Mouse (Mus musculus) layer of hippocampus, postnatal 14 days (tissue): ENCODE results near the gene Drg1. TPM values are rescaled to one million over a fixed set of nuclear protein-coding genes. Genes with fewer than 3 reads are reported as not detected.

Experiments used
- DNase-seq, 2 experiments: peaks; one replicate each; pipeline ENCODE4 v3.0.0; 2021 to 2022; ENCODE audit warnings: low spot score in 2 of 2, mixed read lengths in 1 of 2
- total RNA-seq, 2 experiments: library from RNA; stranded (reverse); gene quantifications; 2 replicates each; pipeline ENCODE4 v1.2.3; 2021

Drg1 gene
- total RNA-seq, 2 experiments from 2014 or later, result 89.8 to 103 TPM

- peak; percentile 58 to 68 for DNase-seq
Observed at GRCm38 (mm10) chr11:3290640-3291310, 24.6 kb upstream of the Drg1 start.

- peak; percentile 88 to 95 for DNase-seq
Observed at GRCm38 (mm10) chr11:3289803-3290639, 23.8 kb upstream of the Drg1 start.

DNA sequence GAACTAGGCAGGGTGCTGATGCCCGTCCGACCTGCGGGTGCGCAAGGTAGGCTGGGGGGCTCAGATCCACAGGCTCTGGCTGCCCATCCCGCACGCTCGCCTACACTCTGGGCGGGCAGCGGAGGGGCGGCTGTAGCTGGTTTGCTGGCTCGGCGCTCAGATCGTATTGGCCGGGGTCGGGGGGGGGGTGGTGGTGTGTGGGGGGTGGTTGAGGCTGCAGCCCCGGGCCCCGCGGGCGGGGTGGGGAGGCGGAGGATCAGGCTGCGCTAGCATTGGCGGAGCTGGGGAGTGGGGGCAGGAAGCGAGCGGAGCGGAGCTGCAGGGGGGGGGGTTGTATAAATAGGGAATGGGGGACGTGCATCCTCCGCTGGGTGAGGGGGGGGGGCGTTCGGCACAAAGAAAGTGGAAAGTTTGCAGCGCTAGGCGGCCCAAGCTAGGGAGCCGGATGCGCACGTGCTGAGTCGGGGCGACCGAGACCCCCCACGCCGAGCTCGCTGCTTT, 23.1 kb upstream of the Drg1 start:
- peak; percentile 74 to 85 for DNase-seq

DNA sequence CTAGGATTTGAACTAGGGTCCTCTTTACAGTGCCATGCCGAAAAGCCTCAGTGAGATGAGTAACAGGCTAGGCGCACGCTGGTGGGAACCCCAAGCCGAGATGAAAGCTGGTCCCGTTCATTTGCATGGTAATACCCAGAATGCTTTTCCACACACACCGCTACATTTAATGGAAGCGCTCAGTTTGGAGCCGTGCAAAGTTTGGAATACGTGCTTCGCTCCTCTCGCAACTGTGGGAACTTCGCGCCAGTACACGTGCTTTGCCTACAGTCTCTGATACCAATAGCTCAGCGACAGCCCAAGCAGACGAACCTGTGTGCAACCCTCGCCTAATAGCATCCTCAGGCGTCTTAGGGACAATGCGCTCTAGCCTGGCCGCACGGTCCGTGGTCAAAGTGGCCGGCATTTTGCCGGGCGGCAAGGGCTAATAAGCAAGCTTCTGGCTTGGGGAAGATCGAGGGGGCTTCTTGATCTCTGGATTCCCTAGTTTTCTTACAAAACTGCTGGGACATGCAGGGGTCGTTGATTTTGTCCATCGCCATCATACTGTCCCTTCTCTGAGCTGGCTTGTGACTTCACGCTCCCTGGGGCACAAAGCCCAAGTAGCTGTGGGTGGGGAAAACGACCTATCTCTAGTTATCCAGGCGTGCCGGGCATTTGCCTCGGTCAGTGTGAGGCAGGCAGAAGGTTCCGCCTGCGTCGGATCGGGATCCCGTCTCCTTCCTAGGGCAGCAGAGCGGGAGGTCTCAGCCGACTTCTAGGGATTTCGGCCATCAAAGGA, 22.5 kb upstream of the Drg1 start, which contains the start of gene Patz1:
Patz1 (plus strand) TSS at position 354 of the 781 bp plus-strand sequence.
- DNase-seq, result peak; percentile 41 to 63

- DNase-seq, result no peak
Observed at GRCm38 (mm10) chr11:3287921-3288320, 21.7 kb upstream of the Drg1 start.

DNA sequence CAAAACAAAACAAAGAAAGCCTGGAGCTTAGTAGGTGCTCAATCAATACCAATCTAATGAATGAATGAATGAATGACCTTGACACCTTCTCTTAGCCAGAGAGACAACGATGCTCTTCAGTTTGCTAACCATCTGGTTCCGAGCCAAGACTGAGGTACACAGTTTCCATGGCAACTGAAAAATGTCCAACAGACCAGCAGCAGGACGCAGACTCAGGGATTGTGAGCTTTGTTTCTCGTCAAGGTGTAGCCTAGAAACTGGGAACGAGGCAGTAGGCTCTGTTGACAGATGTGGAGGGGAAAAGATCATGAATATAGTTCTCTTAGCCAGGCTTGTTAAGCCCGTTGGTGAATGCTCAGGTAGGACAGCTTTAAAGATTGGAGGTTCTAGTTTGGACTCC, 20.9 kb upstream of the Drg1 start:
- DNase-seq, result no peak

- no peak for DNase-seq
Observed at GRCm38 (mm10) chr11:3285940-3286339, 19.7 kb upstream of the Drg1 start.

DNA sequence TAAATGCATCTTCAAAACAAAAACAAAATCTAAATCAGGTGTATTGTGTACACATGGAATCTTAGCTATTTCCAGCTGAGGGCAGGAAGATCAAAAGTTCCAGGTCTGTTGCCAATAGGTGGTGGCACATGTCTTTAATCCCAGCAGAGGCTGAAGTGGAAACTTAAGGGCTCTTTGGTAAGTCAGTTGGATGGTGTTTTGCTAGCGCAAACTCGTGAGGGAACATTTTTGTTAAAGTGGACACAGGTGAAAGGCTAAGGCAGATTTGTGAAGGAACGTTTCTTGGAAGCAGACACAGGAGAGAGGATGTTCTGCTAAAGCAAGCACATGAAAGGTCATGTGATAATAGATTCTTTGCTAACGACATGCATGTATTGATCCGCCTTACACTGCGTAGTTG, 17.4 kb upstream of the Drg1 start:
- no peak for DNase-seq

DNA sequence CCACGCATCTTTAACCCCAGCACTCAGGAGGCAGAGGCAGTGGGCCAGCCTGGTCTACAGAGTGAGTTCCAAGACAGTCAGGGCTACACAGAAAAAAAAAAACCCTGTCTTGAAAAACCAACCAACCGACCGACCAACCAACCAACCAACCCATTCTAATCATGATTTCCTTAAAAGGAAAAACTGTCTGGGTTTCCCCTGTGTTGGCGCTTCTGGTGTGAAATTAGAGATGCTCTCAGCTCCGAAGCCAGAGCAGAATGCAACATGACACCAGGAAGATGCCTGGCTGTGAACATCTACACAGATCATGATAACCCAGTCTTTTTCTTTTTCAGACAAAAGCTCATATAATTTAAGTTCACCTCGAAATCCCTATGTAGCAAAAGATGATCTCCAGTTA, 16.7 kb upstream of the Drg1 start:
- DNase-seq, result no peak

DNA sequence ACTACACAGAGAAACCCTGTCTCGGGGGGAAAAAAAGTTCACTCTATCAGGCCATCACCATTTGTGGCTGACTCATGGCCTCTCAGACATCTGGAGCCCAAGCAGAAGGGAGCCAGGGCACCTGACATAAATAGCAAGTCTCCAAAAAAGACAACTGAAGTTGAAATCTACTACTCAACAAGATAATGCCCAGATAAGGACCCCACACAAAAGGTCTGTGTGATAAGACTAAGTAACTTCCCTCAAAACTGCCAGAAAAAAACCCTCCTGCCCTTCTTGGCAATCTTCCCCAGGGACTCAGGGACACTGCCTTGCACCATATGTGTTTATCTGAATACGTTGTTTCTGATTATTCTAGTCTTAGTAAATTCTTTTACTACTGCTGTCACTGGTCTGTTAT, 13.5 kb upstream of the Drg1 start:
- DNase-seq, result no peak

DNA sequence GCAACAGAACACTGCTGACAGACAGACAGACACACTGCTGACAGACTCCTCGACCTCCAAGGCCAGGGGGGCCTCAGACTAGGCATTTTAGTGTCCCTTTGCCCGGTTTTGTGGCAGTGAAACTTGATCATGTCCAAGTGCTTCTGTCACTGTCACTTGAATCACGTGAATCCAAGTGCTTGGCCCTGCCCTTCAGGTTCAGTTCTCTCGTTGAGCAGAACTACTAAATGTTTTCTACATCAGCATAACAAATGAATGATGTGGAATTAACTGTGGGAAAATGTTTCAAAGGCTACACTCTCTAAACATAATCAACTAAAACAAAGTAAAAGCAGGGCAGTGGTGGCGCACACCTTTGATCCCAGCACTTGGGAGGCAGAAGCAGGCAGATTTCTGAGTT, 12.1 kb upstream of the Drg1 start:
- DNase-seq, result no peak

DNA sequence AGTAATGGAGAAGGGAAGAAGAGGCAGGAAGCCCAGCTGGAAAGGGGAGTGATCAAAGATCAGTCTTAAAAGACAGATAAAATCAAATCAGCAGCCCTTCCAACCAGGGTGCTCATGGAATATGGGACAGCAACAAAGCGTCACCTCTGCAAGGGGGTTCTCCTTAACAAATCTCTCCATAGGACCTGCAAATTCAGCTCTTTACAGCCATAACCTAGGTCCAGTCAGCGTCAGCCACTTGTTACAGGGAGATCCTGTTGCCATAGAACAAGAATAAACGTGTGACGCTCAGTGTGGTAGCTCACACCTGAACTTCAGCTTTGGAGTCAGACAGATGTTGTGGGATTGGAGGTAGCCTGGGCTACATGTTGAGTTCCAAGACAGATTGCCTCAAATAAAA, 3.0 kb upstream of the Drg1 start:
- DNase-seq, result no peak

GRCm38 (mm10) chr11:3267133-3267532, 918 bp upstream of the Drg1 start:
- no peak for DNase-seq

- no peak for DNase-seq
Observed at GRCm38 (mm10) chr11:3265291-3266078, 730 bp downstream of the Drg1 start.

GRCm38 (mm10) chr11:3259537-3259936, 6.7 kb downstream of the Drg1 start:
- no peak for DNase-seq

GRCm38 (mm10) chr11:3247387-3247786, 18.8 kb downstream of the Drg1 start:
- no peak for DNase-seq

- peak; percentile 29 to 32 for DNase-seq
Observed at GRCm38 (mm10) chr11:3243771-3244170, 22.4 kb downstream of the Drg1 start.

- DNase-seq, result no peak
Observed at GRCm38 (mm10) chr11:3242395-3242794, 23.8 kb downstream of the Drg1 start.

DNA sequence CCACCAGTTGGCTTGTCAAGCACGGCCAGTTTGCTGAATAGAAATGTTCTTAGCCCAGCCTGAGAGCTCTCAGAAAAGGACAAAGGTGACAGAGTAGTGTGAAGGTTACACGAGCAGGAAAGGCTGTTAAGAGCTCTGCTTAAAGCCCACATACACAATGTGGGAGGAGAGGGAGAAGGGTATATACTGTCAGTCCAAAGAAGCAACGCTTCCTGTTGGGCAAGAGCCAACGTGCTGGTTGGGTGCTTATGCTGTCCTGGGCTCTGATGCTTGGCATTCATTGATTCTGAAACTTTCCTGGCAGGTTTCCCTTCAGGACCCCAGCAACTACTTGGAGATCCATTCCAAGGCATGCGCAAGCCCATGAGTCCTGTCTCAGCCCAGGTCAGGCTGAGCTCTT, 30.9 kb downstream of the Drg1 start:
- no peak for DNase-seq

- no peak for DNase-seq
Observed at GRCm38 (mm10) chr11:3233704-3234103, 32.5 kb downstream of the Drg1 start.

DNA sequence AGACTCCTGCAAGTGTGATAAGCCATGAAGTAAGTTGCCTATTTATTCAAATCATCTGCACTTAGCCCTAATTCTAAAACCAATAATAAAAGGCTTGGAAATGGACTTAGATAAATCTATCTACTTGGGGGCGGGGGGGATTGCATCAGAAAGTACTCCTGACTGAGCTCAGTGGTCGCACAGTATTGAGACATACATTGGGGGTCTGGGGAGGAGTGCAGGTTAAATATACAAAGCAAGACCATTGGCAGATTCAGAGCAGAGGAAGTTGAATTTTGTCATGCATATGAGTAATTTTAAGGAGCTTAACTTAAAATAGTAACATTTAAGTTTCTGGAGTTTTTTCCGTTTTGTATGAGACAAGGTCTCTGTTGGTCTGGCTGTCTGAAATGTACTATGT, 34.0 kb downstream of the Drg1 start:
- no peak for DNase-seq
